Mouse (Mus musculus): ENCODE measurements around the gene Armc7. TPM values are rescaled to one million over a fixed set of nuclear protein-coding genes. Genes with fewer than 3 reads are reported as not detected.

The Armc7 gene
- polyA plus RNA-seq, 2 experiments: 7.5 to 8.5 TPM

GRCm38 (mm10) chr11:115463397-115463796 is 12.1 kb upstream of the Armc7 start:
- WGBS: 51% methylated on average over 11 of the region's 11 CpGs
- ATAC-seq (ENCODE audit: low FRiP score, low read depth) (no peak), DNase-seq (ENCODE audit: low spot score) (no peak)
- no peak for TF ChIP-seq POLR2A (IDR thresholded peaks at IDR 0.05; ENCODE audit: borderline replicate concordance, extremely low read depth, insufficient read depth, insufficient read length)
- H3K9ac ChIP-seq (ENCODE audit: low read depth, low read length, severe bottlenecking): no peak overlapping the region
- no peak overlapping the region for H3K4me3 ChIP-seq (replicated peaks; ENCODE audit: low read length)
- no peak overlapping the region for H3K27ac ChIP-seq (replicated peaks; ENCODE audit: low read depth, low read length)
- no peak overlapping the region for H3K4me2 ChIP-seq (replicated peaks; ENCODE audit: low read depth, low read length, severe bottlenecking)
- H3K27me3 ChIP-seq (ENCODE audit: control insufficient read depth, insufficient read depth, low read length): no peaks in the 10 kb centered on the region
- H3K36me3 ChIP-seq (ENCODE audit: control insufficient read depth, insufficient read depth, low read length): no peaks in the 10 kb centered on the region
- no peaks in the 10 kb centered on the region for H3K9me3 ChIP-seq (ENCODE audit: control insufficient read depth, low read length)
- H3K4me1 ChIP-seq (ENCODE audit: control insufficient read depth, insufficient read depth, low read length): no peaks in the 10 kb centered on the region

- no peak overlapping the region for H3K27ac ChIP-seq (replicated peaks; ENCODE audit: low read depth, low read length)
- WGBS: 87% methylated on average over 8 of the region's 8 CpGs
- ATAC-seq (ENCODE audit: low FRiP score, low read depth): no peak
Measured at GRCm38 (mm10) chr11:115464851-115465250, 10.6 kb upstream of the Armc7 start.

DNA sequence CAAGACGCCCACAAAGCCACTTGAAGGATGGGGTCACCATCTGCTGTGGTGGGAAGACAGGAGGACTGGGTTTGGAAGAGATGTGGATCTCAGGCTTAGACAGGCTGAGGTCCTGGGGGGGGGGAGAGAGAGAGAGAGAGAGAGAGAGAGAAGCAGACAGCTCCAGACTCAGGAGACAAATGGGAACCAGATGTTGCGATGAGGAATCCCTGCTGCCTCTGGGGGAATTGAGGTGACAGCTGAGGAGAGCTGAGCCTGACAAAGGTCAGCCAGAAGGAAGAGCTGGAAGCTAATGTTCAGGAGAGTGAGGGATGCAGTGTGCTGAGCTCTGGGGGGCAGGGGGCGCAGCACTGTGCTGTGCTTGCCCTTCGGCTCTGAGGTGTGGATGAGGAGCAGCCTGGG is 8.2 kb upstream of the Armc7 start:
- DNase-seq (ENCODE audit: low spot score) (peak; percentile 64), ATAC-seq (ENCODE audit: low FRiP score, low read depth) (peak; percentile 70)
- Histone ChIP-seq H3K4me1 (ENCODE audit: control insufficient read depth, insufficient read depth, low read length) (no peaks in the 10 kb centered on the region), H3K27ac (replicated peaks; ENCODE audit: low read depth, low read length) (no peak overlapping the region), H3K27me3 (ENCODE audit: control insufficient read depth, insufficient read depth, low read length) (no peaks in the 10 kb centered on the region), H3K36me3 (ENCODE audit: control insufficient read depth, insufficient read depth, low read length) (no peaks in the 10 kb centered on the region), H3K4me2 (replicated peaks; ENCODE audit: low read depth, low read length, severe bottlenecking) (no peak overlapping the region), H3K9ac (ENCODE audit: low read depth, low read length, severe bottlenecking) (no peak overlapping the region), H3K9me3 (ENCODE audit: control insufficient read depth, low read length) (no peaks in the 10 kb centered on the region), H3K4me3 (replicated peaks; ENCODE audit: low read length) (no peak overlapping the region)
- TF ChIP-seq POLR2A (IDR thresholded peaks at IDR 0.05; ENCODE audit: borderline replicate concordance, extremely low read depth, insufficient read depth, insufficient read length): no peak
- WGBS: 5% methylated on average over 4 of the region's 4 CpGs

More at GRCm38 (mm10) chr11:115464851-115465250, 10.6 kb upstream of the Armc7 start:
- no peak for DNase-seq (ENCODE audit: low spot score)
- H3K27me3 ChIP-seq (ENCODE audit: control insufficient read depth, insufficient read depth, low read length): no peaks in the 10 kb centered on the region
- H3K4me3 ChIP-seq (replicated peaks; ENCODE audit: low read length): no peak overlapping the region
- H3K36me3 ChIP-seq (ENCODE audit: control insufficient read depth, insufficient read depth, low read length): no peaks in the 10 kb centered on the region
- no peaks in the 10 kb centered on the region for H3K4me1 ChIP-seq (ENCODE audit: control insufficient read depth, insufficient read depth, low read length)
- no peak for TF ChIP-seq POLR2A (IDR thresholded peaks at IDR 0.05; ENCODE audit: borderline replicate concordance, extremely low read depth, insufficient read depth, insufficient read length)
- no peak overlapping the region for H3K4me2 ChIP-seq (replicated peaks; ENCODE audit: low read depth, low read length, severe bottlenecking)
- no peak overlapping the region for H3K9ac ChIP-seq (ENCODE audit: low read depth, low read length, severe bottlenecking)
- no peaks in the 10 kb centered on the region for H3K9me3 ChIP-seq (ENCODE audit: control insufficient read depth, low read length)

DNA sequence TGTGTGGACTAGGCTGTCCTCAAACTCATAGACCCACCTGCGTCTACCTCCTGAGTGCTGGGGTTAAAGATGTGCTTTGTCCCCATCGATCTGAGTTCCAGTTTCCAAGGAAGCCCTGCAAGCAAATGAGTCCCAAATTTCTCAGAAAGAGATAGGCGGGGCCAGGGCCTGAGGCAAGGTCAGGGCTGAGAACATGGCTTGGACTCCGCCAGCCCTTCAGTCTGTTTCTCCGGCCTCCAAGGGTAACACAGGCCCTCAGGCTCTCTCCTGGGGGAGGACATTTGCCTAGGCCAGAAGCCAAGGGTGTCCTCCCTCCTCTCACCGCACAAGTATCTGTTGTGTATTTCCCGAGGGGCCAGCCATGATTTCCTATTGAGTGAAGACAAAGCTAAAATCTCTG is 3.3 kb upstream of the Armc7 start:
- DNase-seq (ENCODE audit: low spot score) (no peak), ATAC-seq (ENCODE audit: low FRiP score, low read depth) (no peak)
- WGBS: 87% methylated on average over 7 of the region's 7 CpGs
- no peak overlapping the region for H3K27ac ChIP-seq (replicated peaks; ENCODE audit: low read depth, low read length)
- H3K9me3 ChIP-seq (ENCODE audit: control insufficient read depth, low read length): no peaks in the 10 kb centered on the region
- no peaks in the 10 kb centered on the region for H3K36me3 ChIP-seq (ENCODE audit: control insufficient read depth, insufficient read depth, low read length)
- no peaks in the 10 kb centered on the region for H3K27me3 ChIP-seq (ENCODE audit: control insufficient read depth, insufficient read depth, low read length)
- no peak overlapping the region for H3K4me3 ChIP-seq (replicated peaks; ENCODE audit: low read length)
- H3K4me2 ChIP-seq (replicated peaks; ENCODE audit: low read depth, low read length, severe bottlenecking): no peak overlapping the region
- peaks cover 9% of the 10 kb centered on the region; the same call in 1 of the 2 replicates for H3K4me1 ChIP-seq (ENCODE audit: control insufficient read depth, insufficient read depth, low read length)
- no peak overlapping the region for H3K9ac ChIP-seq (ENCODE audit: low read depth, low read length, severe bottlenecking)
- TF ChIP-seq POLR2A (IDR thresholded peaks at IDR 0.05; ENCODE audit: borderline replicate concordance, extremely low read depth, insufficient read depth, insufficient read length): no peak

DNA sequence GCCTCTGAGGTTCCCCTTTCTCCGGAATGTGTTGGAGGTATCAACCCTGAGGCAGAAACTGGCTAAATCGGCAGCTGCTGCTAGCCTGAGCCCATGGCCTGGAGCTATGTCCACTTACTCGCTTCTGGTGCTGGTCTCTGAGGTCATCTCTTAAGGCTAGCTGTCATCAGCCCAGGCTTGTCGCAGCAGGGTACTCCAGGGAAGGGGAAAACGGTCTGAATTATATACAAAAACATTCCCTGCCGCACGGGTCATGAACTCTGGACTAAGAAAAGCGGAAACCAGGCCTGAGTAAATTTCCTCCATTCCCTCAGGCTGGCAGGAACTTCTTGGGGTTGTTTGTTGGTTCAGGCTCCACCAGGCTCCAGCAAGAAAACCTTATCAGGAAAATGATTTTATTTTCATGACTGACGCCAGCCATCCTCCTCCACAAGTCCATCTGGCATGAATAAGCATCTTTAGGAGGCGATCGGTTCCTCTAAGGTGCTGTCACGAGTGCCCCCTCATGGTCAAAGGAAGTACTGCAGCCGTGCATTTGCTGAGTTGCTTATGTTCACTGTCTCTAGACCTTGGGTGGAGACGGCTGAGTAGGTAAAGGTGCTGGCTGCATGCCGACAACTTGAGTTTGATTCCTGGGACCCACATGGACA is 1.7 kb upstream of the Armc7 start:
- H3K4me2 ChIP-seq (replicated peaks; ENCODE audit: low read depth, low read length, severe bottlenecking): peak overlapping the region; percentile 13
- H3K4me1 ChIP-seq (ENCODE audit: control insufficient read depth, insufficient read depth, low read length): peaks cover 9% of the 10 kb centered on the region; the same call in 1 of the 2 replicates
- H3K27ac ChIP-seq (replicated peaks; ENCODE audit: low read depth, low read length): peak overlapping the region; percentile 9; the same call in 1 of the 2 replicates
- no peak for TF ChIP-seq POLR2A (IDR thresholded peaks at IDR 0.05; ENCODE audit: borderline replicate concordance, extremely low read depth, insufficient read depth, insufficient read length)
- peak; percentile 97 for DNase-seq (ENCODE audit: low spot score)
- H3K36me3 ChIP-seq (ENCODE audit: control insufficient read depth, insufficient read depth, low read length): no peaks in the 10 kb centered on the region
- H3K9ac ChIP-seq (ENCODE audit: low read depth, low read length, severe bottlenecking): no peak overlapping the region
- 10% methylated on average over 15 of the region's 15 CpGs for WGBS
- no peaks in the 10 kb centered on the region for H3K27me3 ChIP-seq (ENCODE audit: control insufficient read depth, insufficient read depth, low read length)
- no peak overlapping the region for H3K4me3 ChIP-seq (replicated peaks; ENCODE audit: low read length)
- H3K9me3 ChIP-seq (ENCODE audit: control insufficient read depth, low read length): no peaks in the 10 kb centered on the region
- ATAC-seq (ENCODE audit: low FRiP score, low read depth): peak; percentile 39

All from limb, embryonic 14.5 days (tissue).